Mouse (Mus musculus): Measurements from ENCODE around the gene Tmem262.

The Tmem262 gene

GRCm38 (mm10) chr19:6101186-6101585 lies 21.4 kb downstream of the Tmem262 start:
- DNase-seq (ENCODE audit: low read depth, low spot score): no peak

DNA sequence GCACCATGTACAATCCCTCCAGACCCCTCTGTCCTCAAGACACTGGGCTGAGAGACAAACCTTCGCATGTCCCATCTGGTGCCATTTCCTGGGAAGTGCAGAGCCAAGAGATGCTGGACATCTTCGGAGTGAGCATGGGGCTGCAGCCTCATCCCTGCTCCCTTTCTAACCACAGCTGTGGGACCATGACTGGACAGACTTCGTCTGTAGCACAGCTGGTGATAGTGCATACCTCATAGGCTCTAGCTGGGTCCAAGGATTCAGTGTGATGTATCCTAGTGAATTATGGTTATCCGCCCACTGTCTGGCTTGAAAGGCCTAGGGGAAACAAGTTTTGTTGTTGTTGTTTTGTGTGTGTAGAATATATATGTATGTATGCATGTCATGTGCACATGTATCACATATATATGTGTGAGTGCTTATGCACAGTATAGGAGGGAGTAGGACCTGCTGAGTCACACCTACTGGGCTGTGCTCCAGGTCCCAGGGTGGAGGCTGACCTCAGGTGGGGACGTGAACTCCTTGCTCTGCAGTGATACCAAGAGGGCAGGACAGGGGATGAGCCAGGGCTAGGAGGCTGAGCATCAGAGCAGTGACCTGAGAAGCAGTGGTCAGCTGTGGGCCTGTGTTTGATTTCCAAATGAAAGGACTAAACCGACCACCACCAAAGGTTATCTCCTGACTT lies 22.5 kb downstream of the Tmem262 start:
- DNase-seq (ENCODE audit: low read depth, low spot score): no peak

GRCm38 (mm10) chr19:6104476-6104875 lies 24.6 kb downstream of the Tmem262 start:
- no peak for DNase-seq (ENCODE audit: low read depth, low spot score)

GRCm38 (mm10) chr19:6105586-6105985 lies 25.8 kb downstream of the Tmem262 start, which contains the start of gene Naaladl1:
Gene Naaladl1 (plus strand): TSS chr19:6105782.
- no peak for DNase-seq (ENCODE audit: low read depth, low spot score)

DNA sequence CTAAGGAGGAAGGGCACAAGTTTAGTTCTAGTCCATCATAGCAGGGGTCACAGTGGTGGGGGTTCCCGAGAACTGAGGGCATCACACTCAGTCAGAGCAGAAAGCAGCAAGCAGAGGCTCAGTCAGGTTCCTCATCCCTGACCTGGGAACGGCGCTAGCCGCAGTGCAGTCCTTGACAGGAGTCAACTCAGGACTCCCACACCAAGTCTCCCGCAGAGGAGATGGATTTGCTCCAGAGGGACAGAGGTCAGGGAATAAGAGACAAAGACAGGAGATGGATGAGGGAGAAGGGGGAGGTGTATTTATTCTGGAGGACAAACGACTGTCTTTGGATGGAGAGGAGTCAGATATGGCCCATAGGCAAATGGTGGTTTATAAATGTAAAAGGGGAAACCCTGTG lies 33.3 kb downstream of the Tmem262 start:
- DNase-seq (ENCODE audit: low read depth, low spot score): no peak

- DNase-seq (ENCODE audit: low read depth, low spot score): no peak
These were observed 36.4 kb downstream of the Tmem262 start for GRCm38 (mm10) chr19:6116113-6116850.

DNA sequence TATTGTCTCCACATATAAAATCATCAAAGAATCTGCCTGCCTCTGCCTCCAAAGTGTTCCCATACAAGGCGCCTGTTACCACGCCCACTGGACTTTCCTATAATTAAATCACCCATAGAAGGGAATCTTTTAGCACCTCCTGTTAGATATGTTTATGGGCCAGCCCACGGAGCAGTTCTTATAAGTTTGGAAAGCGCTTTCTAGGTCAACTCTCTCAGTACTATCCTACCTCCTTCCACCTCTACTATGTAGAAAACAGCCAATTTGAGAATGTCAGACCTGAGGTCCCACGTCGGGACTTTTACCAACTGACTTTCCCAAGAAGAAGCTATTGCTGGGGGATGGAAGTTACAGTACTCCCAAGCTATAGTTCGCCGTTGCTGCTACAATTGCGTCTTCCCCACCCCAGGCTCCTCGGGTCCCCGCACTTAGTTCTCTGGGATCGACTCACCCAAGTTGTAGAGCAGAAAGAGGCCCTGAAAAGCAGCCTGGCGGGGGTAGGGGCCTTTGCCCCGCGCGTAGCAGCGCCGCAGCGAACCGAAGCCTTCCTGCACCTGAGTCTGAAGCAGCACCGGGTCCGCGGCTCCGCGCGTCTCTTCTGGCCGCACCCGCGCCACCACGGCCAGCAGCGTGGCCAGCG lies 37.6 kb downstream of the Tmem262 start:
- DNase-seq (ENCODE audit: low read depth, low spot score): no peak

GRCm38 (mm10) chr19:6117986-6118676 lies 38.3 kb downstream of the Tmem262 start, which contains the start of gene Sac3d1:
Gene Sac3d1 (minus strand): TSS chr19:6118650.
- DNase-seq (ENCODE audit: low read depth, low spot score): peak; percentile 80

GRCm38 (mm10) chr19:6118677-6119185 lies 38.9 kb downstream of the Tmem262 start:
- no peak for DNase-seq (ENCODE audit: low read depth, low spot score)

GRCm38 (mm10) chr19:6121761-6122160 lies 41.9 kb downstream of the Tmem262 start:
- no peak for DNase-seq (ENCODE audit: low read depth, low spot score)

GRCm38 (mm10) chr19:6123330-6123729 lies 43.5 kb downstream of the Tmem262 start:
- no peak for DNase-seq (ENCODE audit: low read depth, low spot score)

- no peak for DNase-seq (ENCODE audit: low read depth, low spot score)
These were observed 45.1 kb downstream of the Tmem262 start for GRCm38 (mm10) chr19:6124898-6125297.

GRCm38 (mm10) chr19:6126289-6126688 lies 46.5 kb downstream of the Tmem262 start:
- DNase-seq (ENCODE audit: low read depth, low spot score): peak; percentile 32

DNA sequence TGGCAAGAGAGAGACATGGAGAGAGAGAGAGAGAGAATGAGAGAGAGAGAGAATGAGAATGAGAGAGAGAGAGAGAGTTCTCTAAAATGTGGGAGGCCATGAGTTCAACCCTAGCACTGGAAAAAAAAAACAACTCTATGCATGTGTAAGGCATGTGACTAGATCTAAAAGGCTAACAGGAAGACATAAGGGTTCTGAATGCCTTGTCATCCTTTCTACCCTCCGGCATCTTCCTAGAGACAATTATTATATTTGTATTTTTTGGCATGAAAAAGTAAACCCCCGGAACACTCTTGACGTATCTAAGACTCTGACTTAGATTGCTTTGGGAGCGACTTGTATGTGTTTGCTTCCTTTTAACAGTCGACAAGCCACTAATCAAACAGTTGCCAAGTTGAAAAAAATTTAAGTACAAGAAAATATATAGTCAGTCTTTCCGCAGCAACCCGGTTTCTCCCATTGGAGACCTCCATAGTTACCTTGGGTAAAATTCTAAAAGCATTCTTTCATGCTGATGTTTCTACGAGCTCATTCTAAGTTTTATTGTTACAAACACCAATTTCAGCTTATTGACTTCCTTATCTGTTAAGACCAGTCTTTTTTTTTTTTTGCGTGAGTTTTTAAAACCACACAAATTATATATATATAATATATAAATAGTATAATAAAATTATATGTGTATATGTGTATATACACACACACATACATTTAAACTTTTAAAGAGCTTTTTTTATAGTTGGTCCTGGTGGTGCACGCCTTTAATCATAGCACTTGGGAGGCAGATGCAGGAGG lies 47.2 kb downstream of the Tmem262 start:
- DNase-seq (ENCODE audit: low read depth, low spot score): no peak

DNA sequence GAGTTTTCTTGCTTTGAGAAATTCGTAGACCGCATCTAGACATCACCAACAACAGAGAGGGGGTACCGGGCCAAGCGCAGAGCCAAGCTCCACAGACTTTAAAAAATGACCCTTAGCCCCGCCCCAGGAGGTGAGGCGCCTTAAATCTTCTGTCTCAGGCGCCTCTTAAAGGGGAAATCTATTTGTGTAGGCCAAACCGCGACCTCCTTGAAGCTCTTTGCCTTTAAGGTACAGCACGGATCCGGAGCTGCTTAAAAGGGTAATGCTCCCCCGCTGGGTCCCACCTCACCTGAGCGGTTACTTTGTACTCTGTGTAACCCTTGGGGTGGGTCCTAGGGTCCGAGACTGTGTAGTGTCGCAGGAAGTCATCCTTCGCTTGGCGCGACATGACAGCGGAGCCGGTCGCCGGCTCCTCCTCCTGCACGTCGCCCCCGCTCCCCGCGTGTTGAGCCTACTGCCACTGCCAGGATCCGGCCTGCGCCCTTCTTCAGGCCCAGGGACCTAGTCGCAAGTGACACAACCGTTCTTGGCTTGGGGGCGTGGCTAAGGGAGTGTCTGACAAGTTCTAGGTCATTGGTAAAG lies 48.0 kb downstream of the Tmem262 start, which contains the start of gene Snx15:
Gene Snx15 (minus strand): TSS at position 545 of the 582 bp plus-strand sequence.
- DNase-seq (ENCODE audit: low read depth, low spot score): peak; percentile 94
